Mouse (Mus musculus): ENCODE results near the gene Ubn2.

DNA sequence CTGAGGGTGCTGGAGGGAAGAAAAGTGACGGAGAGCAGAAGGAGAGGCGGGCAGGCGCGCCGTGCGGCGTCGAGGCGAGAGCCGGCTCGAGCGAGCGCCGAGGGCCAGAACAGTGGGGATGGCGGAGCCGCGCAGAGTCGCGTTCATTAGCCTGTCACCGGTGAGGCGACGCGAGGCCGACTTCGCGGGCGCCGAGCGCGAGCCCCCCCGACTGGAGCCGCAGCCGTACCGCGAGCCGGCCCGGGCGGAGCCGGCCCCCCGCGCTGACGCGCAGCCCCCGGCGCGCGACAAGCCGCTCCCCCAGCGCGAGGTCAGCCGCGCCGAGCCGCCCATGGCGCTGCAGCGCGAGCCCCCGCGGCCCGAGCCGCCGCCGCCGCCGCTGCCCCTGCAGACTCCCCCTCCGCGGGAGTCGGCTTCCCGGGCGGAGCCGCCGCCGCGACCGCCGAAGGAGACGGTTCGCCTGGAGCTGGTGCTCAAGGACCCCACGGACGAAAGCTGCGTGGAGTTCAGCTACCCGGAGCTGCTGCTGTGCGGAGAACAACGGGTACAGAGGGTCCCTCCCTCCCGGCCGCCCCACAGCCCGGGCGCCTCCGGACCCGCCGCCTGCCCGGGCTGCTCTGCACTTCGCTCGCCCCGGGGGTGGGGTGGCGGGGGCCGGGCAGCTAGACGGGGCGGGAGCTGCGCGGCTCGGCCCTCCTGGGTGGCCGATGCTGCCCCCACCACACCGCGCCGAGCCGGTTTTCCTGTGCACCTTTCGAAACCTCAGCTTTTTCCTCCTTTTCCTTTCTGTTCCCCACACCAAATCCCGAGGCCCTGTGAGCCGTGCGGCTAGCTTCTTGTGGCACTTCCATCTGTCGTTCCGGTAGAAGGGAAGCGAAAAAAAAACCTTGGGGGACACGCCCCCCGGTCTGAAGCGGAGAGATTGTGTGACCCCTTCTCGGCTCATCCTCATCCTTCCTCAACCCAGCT is 589 bp downstream of the Ubn2 start:
- TF ChIP-seq CTCF (IDR thresholded peaks at IDR 0.05; ENCODE audit: low read depth): no peak
- no peak for TF ChIP-seq EP300 (IDR thresholded peaks at IDR 0.05; ENCODE audit: low read depth)

Measured in liver, embryonic 14.5 days (tissue).